Mouse (Mus musculus): ENCODE results near the gene Gm16503.
"Not testable (repeated sequence)": the region's sequence is repeated elsewhere in the genome, so short reads cannot be mapped to it uniquely, and the experiment has no call there.

DNA sequence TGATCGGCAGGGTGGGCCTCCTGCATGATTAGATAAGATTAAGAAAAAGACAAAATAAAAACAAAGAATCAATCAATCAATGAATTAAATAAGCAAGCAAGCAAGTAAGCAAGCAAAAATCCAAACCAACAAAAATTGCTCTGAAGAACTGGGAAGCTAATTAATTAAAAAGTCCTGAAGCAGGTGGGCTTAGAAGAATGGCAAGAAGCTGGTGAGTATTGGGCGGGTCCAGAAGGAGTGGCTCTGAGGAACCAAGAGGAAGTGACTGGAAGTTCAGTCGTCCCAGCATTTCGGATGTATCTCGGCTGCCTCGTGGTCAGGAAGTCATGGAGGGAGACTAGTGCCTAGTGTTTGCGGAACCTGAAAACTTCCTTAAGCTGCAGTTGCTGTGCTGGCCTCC lies 47.9 kb upstream of the Gm16503 start, which contains the start of gene Zfp982:
- not testable (repeated sequence) for TF ChIP-seq CTCF, EP300 (IDR thresholded peaks at IDR 0.05; ENCODE audit: low read depth)
